Mouse (Mus musculus) E14TG2a.4 (cell line): ENCODE data around the gene Gm45713.

Source experiments
- H3K27me3 ChIP-seq: 2 replicates; pipeline ENCODE4 v1.6.1; 2014; ENCODE audit warnings: low read length, control low read depth; ENCODE audit not compliant: insufficient read depth
- H3K36me3 ChIP-seq: 2 replicates; pipeline ENCODE4 v1.6.1; 2014; ENCODE audit warnings: low read length, control low read depth; ENCODE audit not compliant: insufficient read depth
- H3K4me1 ChIP-seq: replicated peaks from 2 replicates; pipeline ENCODE4 v1.6.1; 2014; ENCODE audit warnings: low read depth, low read length, control low read depth
- H3K4me3 ChIP-seq: replicated peaks from 2 replicates; pipeline ENCODE4 v1.5.1; 2014; ENCODE audit warnings: mild to moderate bottlenecking, low read length
- H3K9me3 ChIP-seq: 2 replicates; pipeline ENCODE4 v1.6.1; 2014; ENCODE audit warnings: low read length, control low read depth
- CTCF ChIP-seq: conservative IDR thresholded peaks from 2 replicates; pipeline ENCODE4 v1.5.1; 2014; ENCODE audit warnings: low read length
- NANOG ChIP-seq: IDR thresholded peaks from 2 replicates; pipeline ENCODE4 v1.6.1; 2014; ENCODE audit warnings: borderline replicate concordance, low read length, mixed read lengths
- POU5F1 ChIP-seq: IDR thresholded peaks from 2 replicates; pipeline ENCODE4 v1.6.1; 2014; ENCODE audit warnings: low read length, borderline replicate concordance

The Gm45713 gene

DNA sequence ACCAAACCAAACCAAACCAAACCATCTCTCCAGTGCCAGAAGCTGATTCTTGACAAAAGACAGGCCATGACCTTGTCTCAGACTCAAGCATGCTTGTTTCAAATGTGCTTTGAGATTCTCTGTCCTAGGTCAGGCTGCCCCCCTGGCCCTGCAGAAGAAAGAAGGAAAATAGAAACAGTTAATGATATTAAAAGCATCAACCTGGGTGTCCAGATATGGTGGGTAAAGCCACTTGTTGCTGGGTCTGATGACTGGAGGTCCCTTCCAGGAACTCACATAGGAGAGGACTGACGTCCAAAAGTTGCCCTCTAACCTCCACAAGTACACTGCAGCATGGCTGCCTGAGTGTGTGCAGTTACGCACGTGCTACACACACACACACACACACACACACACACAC, 24.8 kb upstream of the Gm45713 start:
- no peak for TF ChIP-seq POU5F1
- no peak for TF ChIP-seq CTCF
- no peak for TF ChIP-seq NANOG
- Histone ChIP-seq H3K4me1 (peaks cover 51% of the 10 kb centered on the region), H3K27me3 (peaks cover 29% of the 10 kb centered on the region), H3K36me3 (peaks cover 38% of the 10 kb centered on the region), H3K9me3 (no peaks in the 10 kb centered on the region), H3K4me3 (no peak overlapping the region)

DNA sequence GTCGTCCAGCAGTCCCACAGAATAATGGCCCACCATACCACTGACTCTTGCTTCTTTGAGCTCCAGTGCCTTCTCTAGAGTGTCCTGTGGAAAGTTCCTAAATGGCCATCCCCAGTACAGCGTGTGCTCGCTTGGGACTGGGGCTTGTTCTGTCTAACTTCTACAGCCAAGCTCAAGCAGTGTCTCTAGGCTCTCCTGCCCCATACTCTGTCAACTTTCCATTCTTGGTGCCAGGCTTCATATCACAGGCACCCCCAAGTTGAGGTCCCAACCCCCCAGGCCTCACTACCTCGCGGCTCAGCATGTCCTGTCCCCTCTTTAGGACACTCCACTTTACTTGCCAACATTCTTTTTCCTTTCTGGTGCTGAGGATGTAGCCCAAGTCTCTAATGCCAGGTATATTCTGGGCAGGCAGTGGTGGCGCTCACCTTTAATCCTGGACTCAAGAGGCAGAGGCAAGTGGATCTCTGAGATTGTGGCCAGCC, 24.3 kb upstream of the Gm45713 start:
- Histone ChIP-seq H3K9me3 (no peaks in the 10 kb centered on the region), H3K27me3 (peaks cover 23% of the 10 kb centered on the region), H3K4me3 (no peak overlapping the region), H3K36me3 (peaks cover 38% of the 10 kb centered on the region), H3K4me1 (peaks cover 51% of the 10 kb centered on the region)
- TF ChIP-seq POU5F1 (no peak), NANOG (no peak), CTCF (no peak)

DNA sequence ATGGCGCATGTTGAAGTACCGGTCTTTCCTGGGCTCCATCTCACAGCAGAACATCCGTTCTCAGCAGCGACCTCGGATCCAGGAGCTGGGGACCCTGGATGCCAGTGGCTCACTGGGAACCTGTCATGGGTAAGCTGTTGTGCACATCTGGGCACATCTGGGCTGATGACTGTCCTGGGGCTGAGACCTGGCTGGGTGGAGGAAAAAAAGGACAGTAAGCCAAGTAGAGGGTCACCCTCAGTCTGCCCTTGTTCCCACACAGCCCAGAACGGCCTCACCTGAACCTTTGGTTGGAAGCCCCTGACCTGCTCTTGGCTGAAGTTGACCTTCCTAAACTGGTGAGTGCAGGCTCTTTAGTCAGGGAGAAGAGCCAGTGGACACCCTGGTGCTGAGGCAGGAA, 23.0 kb upstream of the Gm45713 start:
- TF ChIP-seq NANOG (no peak), POU5F1 (no peak), CTCF (no peak)
- H3K36me3 ChIP-seq: peaks cover 38% of the 10 kb centered on the region
- H3K4me3 ChIP-seq: no peak overlapping the region
- no peaks in the 10 kb centered on the region for H3K9me3 ChIP-seq
- peaks cover 43% of the 10 kb centered on the region for H3K4me1 ChIP-seq
- H3K27me3 ChIP-seq: peaks cover 10% of the 10 kb centered on the region

DNA sequence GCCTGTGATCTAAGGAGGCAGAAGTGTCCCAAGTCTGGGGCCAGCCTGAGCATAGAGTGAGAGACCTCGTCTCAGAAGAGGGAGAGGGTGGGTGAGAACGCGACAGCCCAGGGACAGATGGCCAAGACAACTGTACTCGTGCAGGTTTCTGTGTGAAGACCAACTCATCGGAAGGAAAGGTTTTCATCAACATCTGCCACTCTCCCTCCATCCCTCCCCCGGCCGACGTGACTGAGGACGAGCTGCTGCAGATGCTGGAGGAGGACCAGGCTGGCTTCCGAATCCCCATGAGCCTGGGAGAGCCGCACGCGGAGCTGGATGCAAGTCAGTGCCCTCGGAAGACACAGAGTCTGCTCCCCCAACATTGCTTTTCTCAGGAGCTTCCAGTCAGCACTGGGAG, 21.4 kb upstream of the Gm45713 start:
- TF ChIP-seq CTCF (no peak), NANOG (no peak), POU5F1 (no peak)
- Histone ChIP-seq H3K9me3 (no peaks in the 10 kb centered on the region), H3K4me3 (no peak overlapping the region), H3K27me3 (peaks cover 1% of the 10 kb centered on the region; the same call in 1 of the 2 replicates), H3K4me1 (peaks cover 39% of the 10 kb centered on the region), H3K36me3 (peaks cover 38% of the 10 kb centered on the region)

DNA sequence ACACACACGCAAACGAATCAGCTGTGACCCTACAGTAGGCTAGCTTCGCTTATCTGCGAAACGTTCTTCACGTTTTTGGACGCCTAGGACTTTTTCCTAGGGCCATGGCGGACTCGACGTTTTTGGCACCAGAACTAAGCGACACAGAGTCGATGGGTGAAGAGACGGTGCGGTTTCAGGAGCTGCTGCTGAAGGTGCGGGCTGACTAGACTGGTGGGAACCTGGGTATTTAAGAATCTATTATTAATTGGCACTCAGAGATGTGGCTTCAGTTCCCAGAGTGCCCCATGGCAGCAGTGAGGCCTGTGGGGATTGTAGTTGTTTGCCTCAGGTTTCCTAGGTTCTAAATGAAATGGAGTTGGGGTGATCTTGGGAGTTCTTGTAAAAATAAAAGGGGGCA, 20.2 kb upstream of the Gm45713 start:
- no peak for TF ChIP-seq CTCF
- TF ChIP-seq NANOG: no peak
- no peak for TF ChIP-seq POU5F1
- Histone ChIP-seq H3K9me3 (no peaks in the 10 kb centered on the region), H3K4me3 (peak overlapping the region; percentile 51), H3K27me3 (no peaks in the 10 kb centered on the region), H3K36me3 (peaks cover 48% of the 10 kb centered on the region), H3K4me1 (peaks cover 41% of the 10 kb centered on the region)

DNA sequence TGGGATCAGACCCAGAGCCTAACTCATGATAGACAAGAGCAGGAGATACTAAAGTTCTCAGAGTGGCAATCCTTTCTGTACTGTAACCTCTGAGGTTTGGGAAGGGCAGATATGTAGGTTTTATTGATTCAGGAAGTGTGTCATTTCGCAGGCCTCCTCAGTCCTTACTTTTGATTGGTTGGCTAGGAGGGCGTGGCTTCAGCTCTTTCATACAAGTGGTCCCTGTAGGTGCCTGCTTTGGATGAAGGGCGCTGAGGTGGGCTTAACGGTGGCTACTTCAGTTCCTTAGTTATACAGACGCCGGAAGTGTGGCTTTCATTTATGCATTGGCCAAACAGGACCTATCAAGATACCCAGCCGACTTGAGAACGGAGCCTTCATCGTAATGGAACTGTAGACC, 19.6 kb upstream of the Gm45713 start:
- TF ChIP-seq NANOG (no peak), CTCF (no peak), POU5F1 (no peak)
- Histone ChIP-seq H3K27me3 (no peaks in the 10 kb centered on the region), H3K4me1 (peaks cover 47% of the 10 kb centered on the region), H3K9me3 (no peaks in the 10 kb centered on the region), H3K36me3 (peaks cover 50% of the 10 kb centered on the region), H3K4me3 (peak overlapping the region; percentile 51)

DNA sequence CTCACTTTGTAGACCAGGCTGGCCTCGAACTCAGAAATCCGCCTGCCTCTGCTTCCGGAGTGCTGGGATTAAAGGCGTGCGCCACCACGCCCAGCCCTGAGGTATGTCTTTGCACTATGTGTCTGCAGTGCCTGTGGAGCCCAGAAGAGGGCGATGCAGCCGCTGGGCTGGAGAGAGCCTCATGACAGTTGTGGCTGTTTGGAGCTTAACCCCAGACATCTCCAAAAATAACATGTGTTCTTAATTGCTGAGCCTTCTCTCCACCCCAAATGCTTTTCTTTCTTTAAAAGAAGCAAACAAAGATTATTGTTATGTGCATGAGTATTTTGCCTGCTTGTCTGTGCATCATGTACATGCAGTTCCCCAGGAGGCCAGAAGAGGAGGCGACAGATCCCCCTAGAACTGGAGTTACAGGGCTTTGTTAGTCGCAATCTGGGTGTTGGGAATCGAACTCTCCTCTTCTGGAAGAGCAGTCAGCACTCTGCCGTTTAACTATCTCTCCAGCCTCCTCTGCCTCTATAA, 19.0 kb upstream of the Gm45713 start:
- no peaks in the 10 kb centered on the region for H3K27me3 ChIP-seq
- TF ChIP-seq POU5F1 (no peak), CTCF (peak; percentile 69)

DNA sequence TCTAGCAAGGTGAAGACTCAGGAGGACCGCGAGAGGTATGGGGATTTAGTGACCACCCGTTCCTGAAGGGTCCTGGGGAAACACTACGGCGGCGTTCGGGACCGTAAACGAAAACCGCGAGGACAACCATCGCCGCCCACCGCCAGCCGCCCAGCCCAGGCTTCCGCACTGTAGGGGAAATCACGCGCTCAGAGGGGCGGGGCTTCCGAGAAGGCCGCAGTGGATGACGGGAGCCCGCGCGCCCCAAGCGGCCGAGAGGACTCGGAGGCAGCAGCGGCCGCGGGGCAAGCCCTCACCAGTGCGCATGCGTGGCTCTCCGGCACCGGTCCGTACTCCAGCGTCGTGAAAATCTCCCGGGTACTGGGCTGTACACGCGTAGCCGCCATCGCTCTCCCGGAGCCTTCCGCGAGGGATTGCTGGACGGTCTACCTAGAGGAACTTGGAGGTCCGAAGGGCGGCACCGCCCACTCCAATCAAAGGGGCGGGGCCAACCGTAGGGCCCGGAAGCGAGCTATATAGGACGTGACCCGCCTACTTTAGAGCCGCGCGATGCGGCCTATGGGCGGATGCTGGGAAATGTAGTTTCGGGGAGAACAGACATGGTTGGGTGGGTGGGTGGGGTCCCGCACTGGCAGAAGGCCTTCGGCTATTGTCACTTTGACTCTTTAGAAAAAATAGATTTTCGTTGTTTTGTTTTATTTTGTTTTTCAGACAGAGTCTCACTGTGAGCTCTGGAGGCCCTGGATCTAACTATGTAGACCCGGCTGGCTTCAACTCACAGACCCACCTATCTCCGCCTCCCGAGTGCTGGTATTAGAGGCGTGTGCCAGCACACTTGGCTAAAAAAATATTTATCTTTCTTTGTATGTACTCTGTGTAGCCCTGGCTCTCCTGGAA, 18.3 kb upstream of the Gm45713 start, which contains the start of the genes Pih1d1 and Aldh16a1:
TSS of gene Pih1d1 (plus strand) at position 208 of the 897 bp plus-strand sequence.
TSS of gene Aldh16a1 (minus strand) at position 489 of the 897 bp plus-strand sequence.
- TF ChIP-seq CTCF: no peak
- no peak for TF ChIP-seq NANOG
- no peak for TF ChIP-seq POU5F1

More for the DNA sequence above, 19.0 kb upstream of the Gm45713 start:
- Histone ChIP-seq H3K36me3 (peaks cover 45% of the 10 kb centered on the region), H3K9me3 (no peaks in the 10 kb centered on the region), H3K4me1 (peaks cover 52% of the 10 kb centered on the region), H3K4me3 (peak overlapping the region; percentile 89)

More for the DNA sequence above, 18.3 kb upstream of the Gm45713 start, which contains the start of the genes Pih1d1 and Aldh16a1:
- Histone ChIP-seq H3K9me3 (no peaks in the 10 kb centered on the region), H3K4me1 (peaks cover 59% of the 10 kb centered on the region), H3K27me3 (no peaks in the 10 kb centered on the region), H3K4me3 (peak within 1 kb of the TSS; percentile 89), H3K36me3 (peaks cover 45% of the 10 kb centered on the region)
